Comparison of ENCODE assay signal across 10 mouse cellular contexts in the genomic region with DNA sequence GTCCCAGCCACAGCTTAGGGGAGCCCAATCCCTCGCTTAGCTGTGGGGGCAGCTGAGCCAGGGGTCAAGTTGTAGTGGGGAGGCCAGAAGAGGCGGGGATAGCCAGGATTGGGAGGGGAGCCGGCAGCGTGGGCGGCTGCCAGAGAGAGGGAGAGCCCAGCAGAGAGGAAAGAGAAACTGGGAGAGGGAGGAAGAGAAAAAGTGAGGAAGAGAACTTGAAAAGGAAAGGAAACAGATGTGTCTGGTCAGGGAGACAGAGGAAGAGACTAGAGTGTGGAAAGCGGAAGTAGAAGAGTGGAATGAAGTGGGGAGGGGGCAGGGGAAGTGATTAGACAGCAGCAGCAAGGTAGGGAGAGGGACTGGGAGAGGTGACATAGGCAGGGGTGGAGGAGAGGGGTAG. TPM values are rescaled to one million over a fixed set of nuclear protein-coding genes. Genes with fewer than 3 reads are reported as not detected.
DNase-seq lines count a peak whose midpoint lies in the region; ATAC-seq and TF ChIP-seq lines count a peak whose summit lies in the region.
"Had no signal": no experiment of that assay in that cellular context is flagged by ENCODE, and none has a peak within 500 bp of the region (broad histone marks: within the 10 kb centered on the region; RNA-seq: fewer than 3 reads in every experiment).

No protein-coding gene starts in this region.

- no peak for TF ChIP-seq CTCF in gastrocnemius, adult 2 months (IDR thresholded peaks at IDR 0.05)

- H3K4me2 ChIP-seq in intestine, embryonic 16.5 days (ENCODE audit: low read depth, low read length) = no peak overlapping the region; the same call in 1 of the 2 replicates
- no peak overlapping the region for H3K4me2 ChIP-seq in midbrain, embryonic 14.5 days (ENCODE audit: low read length)
- H3K4me2 ChIP-seq: forebrain, embryonic 13.5 days had no signal

- peaks cover 21% of the 10 kb centered on the region for H3K4me1 ChIP-seq in intestine, embryonic 16.5 days (ENCODE audit: control insufficient read depth, insufficient read depth, low read length)
- peaks cover 9% of the 10 kb centered on the region for H3K4me1 ChIP-seq in midbrain, embryonic 14.5 days (ENCODE audit: control insufficient read depth, insufficient read depth, low read length)

- 21% methylated on average over 6 of the region's 6 CpGs for WGBS in intestine, embryonic 16.5 days
- 32% methylated on average over 6 of the region's 6 CpGs for WGBS in midbrain, embryonic 14.5 days

- peak overlapping the region; percentile 70 for H3K27ac ChIP-seq in gastrocnemius, adult 2 months
- H3K27ac ChIP-seq in intestine, embryonic 16.5 days (ENCODE audit: low read length) = no peak overlapping the region; the same call in 1 of the 2 replicates
- no peak overlapping the region for H3K27ac ChIP-seq in midbrain, embryonic 14.5 days (replicated peaks; ENCODE audit: low read depth, low read length)
- H3K27ac ChIP-seq: forebrain, embryonic 13.5 days; left cerebral cortex, adult 2 months had no signal

- no peaks in the 10 kb centered on the region for H3K36me3 ChIP-seq in intestine, embryonic 16.5 days (ENCODE audit: control insufficient read depth, insufficient read depth, low read length)
- H3K36me3 ChIP-seq in midbrain, embryonic 14.5 days (ENCODE audit: control insufficient read depth, insufficient read depth, low read length) = no peaks in the 10 kb centered on the region

- ATAC-seq in intestine, embryonic 16.5 days = no peak
- no peak for ATAC-seq in midbrain, embryonic 14.5 days (ENCODE audit: low FRiP score, low TSS enrichment)
- ATAC-seq: forebrain, embryonic 13.5 days had no signal

- DNase-seq in gastrocnemius, adult 2 months = no peak
- DNase-seq in gastrocnemius, adult 8-10 months (ENCODE audit: low spot score in 2 of 2) = no peak
- peak; percentile 38 for DNase-seq in ovary, postnatal 36 days (ENCODE audit: low spot score)
- no peak for DNase-seq in ovary, adult 18-20 months (ENCODE audit: low spot score)
- DNase-seq in testis, postnatal 14 days (ENCODE audit: low spot score) = no peak
- no peak for DNase-seq in midbrain, embryonic 14.5 days
- DNase-seq in layer of hippocampus, adult 8-10 months (ENCODE audit: low spot score in 2 of 2) = no peak

- H3K9ac ChIP-seq in intestine, embryonic 16.5 days (ENCODE audit: low read depth, low read length) = peak overlapping the region; percentile 55
- no peak overlapping the region for H3K9ac ChIP-seq in midbrain, embryonic 14.5 days (replicated peaks; ENCODE audit: low read length)
- H3K9ac ChIP-seq: forebrain, embryonic 13.5 days had no signal

- peak overlapping the region; percentile 56 for H3K4me3 ChIP-seq in gastrocnemius, adult 2 months
- no peak overlapping the region for H3K4me3 ChIP-seq in intestine, embryonic 16.5 days (ENCODE audit: low read length)
- H3K4me3 ChIP-seq in midbrain, embryonic 14.5 days (replicated peaks; ENCODE audit: low read depth, low read length) = no peak overlapping the region
- H3K4me3 ChIP-seq: forebrain, embryonic 13.5 days; left cerebral cortex, adult 2 months had no signal

- H3K9me3 ChIP-seq in intestine, embryonic 16.5 days (ENCODE audit: control insufficient read depth, low read length) = no peaks in the 10 kb centered on the region
- H3K9me3 ChIP-seq in midbrain, embryonic 14.5 days (ENCODE audit: control insufficient read depth, low read length) = no peaks in the 10 kb centered on the region
- H3K9me3 ChIP-seq: forebrain, embryonic 13.5 days had no signal

- H3K27me3 ChIP-seq in intestine, embryonic 16.5 days (replicated peaks; ENCODE audit: control insufficient read depth, insufficient read depth, low read length) = no peaks in the 10 kb centered on the region
- no peaks in the 10 kb centered on the region for H3K27me3 ChIP-seq in midbrain, embryonic 14.5 days (ENCODE audit: control insufficient read depth, insufficient read depth, low read length)
- H3K27me3 ChIP-seq: forebrain, embryonic 13.5 days had no signal

- intact Hi-C loops in gastrocnemius, adult 2 months (cut with DNase I) = no loop called here

RNA-seq across cellular contexts. Expression of gene Plekha4, which starts 3.3 kb away (rescaled TPM):
- 1 to 10 TPM; 3.4 to 3.5 TPM for total RNA-seq in gastrocnemius, adult 2 months (2021)
- 1 to 10 TPM; 1.4 to 5.4 (median 4.6) TPM for total RNA-seq in gastrocnemius, adult 8-10 months (2022)
- 1.4 and 1.6 TPM in 2 replicates for polyA plus RNA-seq in intestine, embryonic 16.5 days (2015; fragmentation: Nextera tagmentation; extraction: Ambion mirVana)
- polyA plus RNA-seq in midbrain, embryonic 14.5 days (2014; fragmentation: Nextera tagmentation; extraction: Ambion mirVana) = 0.53 and 0.77 TPM in 2 replicates
- total RNA-seq in layer of hippocampus, adult 8-10 months (2022) = 1 to 10 TPM in 3 of 4 experiments, under 1 TPM in 1; 0.80 to 1.9 (median 1.5) TPM

RNA-seq across cellular contexts. Expression of gene Ppp1r15a, which starts 3.4 kb away (rescaled TPM):
- 10 to 100 TPM; 28.3 to 28.5 TPM for total RNA-seq in gastrocnemius, adult 2 months (2021)
- 10 to 100 TPM; 19.6 to 34.3 (median 29.4) TPM for total RNA-seq in gastrocnemius, adult 8-10 months (2022)
- 17.3 and 19.1 TPM in 2 replicates for polyA plus RNA-seq in intestine, embryonic 16.5 days (2015; fragmentation: Nextera tagmentation; extraction: Ambion mirVana)
- polyA plus RNA-seq in midbrain, embryonic 14.5 days (2014; fragmentation: Nextera tagmentation; extraction: Ambion mirVana) = 9.5 and 10.2 TPM in 2 replicates
- 10 to 100 TPM; 15.2 to 24.6 (median 19.0) TPM for total RNA-seq in layer of hippocampus, adult 8-10 months (2022)

RNA-seq across cellular contexts. Expression of gene Nucb1, which starts 19.3 kb away (rescaled TPM):
- total RNA-seq in gastrocnemius, adult 2 months (2021) = 10 to 100 TPM; 55.1 to 61.8 TPM
- 10 to 100 TPM; 51.1 to 66.1 (median 56.8) TPM for total RNA-seq in gastrocnemius, adult 8-10 months (2022)
- 251 and 266 TPM in 2 replicates for polyA plus RNA-seq in intestine, embryonic 16.5 days (2015; fragmentation: Nextera tagmentation; extraction: Ambion mirVana)
- 86.5 and 89.5 TPM in 2 replicates for polyA plus RNA-seq in midbrain, embryonic 14.5 days (2014; fragmentation: Nextera tagmentation; extraction: Ambion mirVana)
- 100 to 1,000 TPM; 101 to 135 (median 117) TPM for total RNA-seq in layer of hippocampus, adult 8-10 months (2022)

RNA-seq across cellular contexts. Expression of gene Hsd17b14, which starts 25.2 kb away (rescaled TPM):
- 1 to 10 TPM; 1.0 to 1.3 TPM for total RNA-seq in gastrocnemius, adult 2 months (2021)
- total RNA-seq in gastrocnemius, adult 8-10 months (2022) = 1 to 10 TPM in 1 of 4 experiments, under 1 TPM in 2, not detected in 1; 0.52 to 2.8 (median 0.56) TPM
- polyA plus RNA-seq in intestine, embryonic 16.5 days (2015; fragmentation: Nextera tagmentation; extraction: Ambion mirVana) = 2.9 and 3.3 TPM in 2 replicates
- polyA plus RNA-seq in midbrain, embryonic 14.5 days (2014; fragmentation: Nextera tagmentation; extraction: Ambion mirVana) = not detected in 2 replicates
- not detected for total RNA-seq in layer of hippocampus, adult 8-10 months (2022)

RNA-seq across cellular contexts. Expression of gene Bcat2, which starts 40.5 kb away (rescaled TPM):
- 100 to 1,000 TPM in 1 of 2 experiments, 10 to 100 TPM in 1; 91.4 to 106 TPM for total RNA-seq in gastrocnemius, adult 2 months (2021)
- total RNA-seq in gastrocnemius, adult 8-10 months (2022) = 100 to 1,000 TPM in 1 of 4 experiments, 10 to 100 TPM in 3; 82.2 to 107 (median 91.8) TPM
- polyA plus RNA-seq in intestine, embryonic 16.5 days (2015; fragmentation: Nextera tagmentation; extraction: Ambion mirVana) = 59.9 and 65.4 TPM in 2 replicates
- 14.9 and 16.9 TPM in 2 replicates for polyA plus RNA-seq in midbrain, embryonic 14.5 days (2014; fragmentation: Nextera tagmentation; extraction: Ambion mirVana)
- total RNA-seq in layer of hippocampus, adult 8-10 months (2022) = 10 to 100 TPM; 23.2 to 33.0 (median 29.9) TPM
